Mouse (Mus musculus): ENCODE results near the gene Kcnq1.
A peak's percentile ranks its signal among the peaks of the same experiment; 100 is the strongest.

Kcnq1 gene

GRCm38 (mm10) chr7:143275030-143275429 lies 168.9 kb downstream of the Kcnq1 start:
- Histone ChIP-seq H3K36me3 (ENCODE audit: control insufficient read depth, insufficient read depth, low read length, poor library complexity, severe bottlenecking) (no peaks in the 10 kb centered on the region), H3K27me3 (ENCODE audit: control insufficient read depth, insufficient read depth, low read length, poor library complexity, severe bottlenecking) (no peaks in the 10 kb centered on the region)
- DNase-seq (ENCODE audit: low read depth, low spot score): no peak

- Histone ChIP-seq H3K27me3 (ENCODE audit: control insufficient read depth, insufficient read depth, low read length, poor library complexity, severe bottlenecking) (no peaks in the 10 kb centered on the region), H3K36me3 (ENCODE audit: control insufficient read depth, insufficient read depth, low read length, poor library complexity, severe bottlenecking) (no peaks in the 10 kb centered on the region)
- no peak for DNase-seq (ENCODE audit: low read depth, low spot score)
Measured at GRCm38 (mm10) chr7:143283625-143284024, 177.5 kb downstream of the Kcnq1 start.

- no peak for DNase-seq (ENCODE audit: low read depth, low spot score)
- Histone ChIP-seq H3K36me3 (ENCODE audit: control insufficient read depth, insufficient read depth, low read length, poor library complexity, severe bottlenecking) (no peaks in the 10 kb centered on the region), H3K27me3 (ENCODE audit: control insufficient read depth, insufficient read depth, low read length, poor library complexity, severe bottlenecking) (no peaks in the 10 kb centered on the region)
Measured at GRCm38 (mm10) chr7:143284866-143285265, 178.7 kb downstream of the Kcnq1 start.

- Histone ChIP-seq H3K36me3 (ENCODE audit: control insufficient read depth, insufficient read depth, low read length, poor library complexity, severe bottlenecking) (no peaks in the 10 kb centered on the region), H3K27me3 (ENCODE audit: control insufficient read depth, insufficient read depth, low read length, poor library complexity, severe bottlenecking) (no peaks in the 10 kb centered on the region)
- DNase-seq (ENCODE audit: low read depth, low spot score): peak; percentile 13
Measured at GRCm38 (mm10) chr7:143285440-143285839, 179.3 kb downstream of the Kcnq1 start.

GRCm38 (mm10) chr7:143286532-143287290 lies 180.5 kb downstream of the Kcnq1 start:
- no peaks in the 10 kb centered on the region for H3K36me3 ChIP-seq (ENCODE audit: control insufficient read depth, insufficient read depth, low read length, poor library complexity, severe bottlenecking)
- no peaks in the 10 kb centered on the region for H3K27me3 ChIP-seq (ENCODE audit: control insufficient read depth, insufficient read depth, low read length, poor library complexity, severe bottlenecking)
- DNase-seq (ENCODE audit: low read depth, low spot score): no peak

- Histone ChIP-seq H3K27me3 (ENCODE audit: control insufficient read depth, insufficient read depth, low read length, poor library complexity, severe bottlenecking) (no peaks in the 10 kb centered on the region), H3K36me3 (ENCODE audit: control insufficient read depth, insufficient read depth, low read length, poor library complexity, severe bottlenecking) (0 out of 2 replicates have a peak, but pooled peaks cover 1% of the 10 kb centered on the region)
- DNase-seq (ENCODE audit: low read depth, low spot score): no peak
Measured at GRCm38 (mm10) chr7:143288135-143288534, 182.0 kb downstream of the Kcnq1 start.

- Histone ChIP-seq H3K27me3 (ENCODE audit: control insufficient read depth, insufficient read depth, low read length, poor library complexity, severe bottlenecking) (no peaks in the 10 kb centered on the region), H3K36me3 (ENCODE audit: control insufficient read depth, insufficient read depth, low read length, poor library complexity, severe bottlenecking) (0 out of 2 replicates have a peak, but pooled peaks cover 1% of the 10 kb centered on the region)
- no peak for DNase-seq (ENCODE audit: low read depth, low spot score)
Measured at GRCm38 (mm10) chr7:143289082-143289849, 183.1 kb downstream of the Kcnq1 start.

- DNase-seq (ENCODE audit: low read depth, low spot score): peak; percentile 13
- H3K36me3 ChIP-seq (ENCODE audit: control insufficient read depth, insufficient read depth, low read length, poor library complexity, severe bottlenecking): 0 out of 2 replicates have a peak, but pooled peaks cover 1% of the 10 kb centered on the region
- H3K27me3 ChIP-seq (ENCODE audit: control insufficient read depth, insufficient read depth, low read length, poor library complexity, severe bottlenecking): no peaks in the 10 kb centered on the region
Measured at GRCm38 (mm10) chr7:143294690-143295355, 188.7 kb downstream of the Kcnq1 start.

GRCm38 (mm10) chr7:143295356-143296000 lies 189.3 kb downstream of the Kcnq1 start:
- DNase-seq (ENCODE audit: low read depth, low spot score): peak; percentile 46
- H3K27me3 ChIP-seq (ENCODE audit: control insufficient read depth, insufficient read depth, low read length, poor library complexity, severe bottlenecking): no peaks in the 10 kb centered on the region
- H3K36me3 ChIP-seq (ENCODE audit: control insufficient read depth, insufficient read depth, low read length, poor library complexity, severe bottlenecking): 0 out of 2 replicates have a peak, but pooled peaks cover 1% of the 10 kb centered on the region

- peak; percentile 44 for DNase-seq (ENCODE audit: low read depth, low spot score)
- Histone ChIP-seq H3K27me3 (ENCODE audit: control insufficient read depth, insufficient read depth, low read length, poor library complexity, severe bottlenecking) (no peaks in the 10 kb centered on the region), H3K36me3 (ENCODE audit: control insufficient read depth, insufficient read depth, low read length, poor library complexity, severe bottlenecking) (0 out of 2 replicates have a peak, but pooled peaks cover 1% of the 10 kb centered on the region)
Measured at GRCm38 (mm10) chr7:143296001-143296379, 189.8 kb downstream of the Kcnq1 start.

GRCm38 (mm10) chr7:143296384-143296801 lies 190.2 kb downstream of the Kcnq1 start:
- peak; percentile 96 for DNase-seq (ENCODE audit: low read depth, low spot score)
- Histone ChIP-seq H3K36me3 (ENCODE audit: control insufficient read depth, insufficient read depth, low read length, poor library complexity, severe bottlenecking) (0 out of 2 replicates have a peak, but pooled peaks cover 1% of the 10 kb centered on the region), H3K27me3 (ENCODE audit: control insufficient read depth, insufficient read depth, low read length, poor library complexity, severe bottlenecking) (no peaks in the 10 kb centered on the region)

- no peaks in the 10 kb centered on the region for H3K27me3 ChIP-seq (ENCODE audit: control insufficient read depth, insufficient read depth, low read length, poor library complexity, severe bottlenecking)
- no peak for DNase-seq (ENCODE audit: low read depth, low spot score)
- no peaks in the 10 kb centered on the region for H3K36me3 ChIP-seq (ENCODE audit: control insufficient read depth, insufficient read depth, low read length, poor library complexity, severe bottlenecking)
Measured at GRCm38 (mm10) chr7:143300037-143300436, 193.9 kb downstream of the Kcnq1 start.

- no peaks in the 10 kb centered on the region for H3K27me3 ChIP-seq (ENCODE audit: control insufficient read depth, insufficient read depth, low read length, poor library complexity, severe bottlenecking)
- H3K36me3 ChIP-seq (ENCODE audit: control insufficient read depth, insufficient read depth, low read length, poor library complexity, severe bottlenecking): no peaks in the 10 kb centered on the region
- DNase-seq (ENCODE audit: low read depth, low spot score): no peak
Measured at GRCm38 (mm10) chr7:143300681-143301080, 194.5 kb downstream of the Kcnq1 start.

GRCm38 (mm10) chr7:143302156-143302555 lies 196.0 kb downstream of the Kcnq1 start:
- Histone ChIP-seq H3K27me3 (ENCODE audit: control insufficient read depth, insufficient read depth, low read length, poor library complexity, severe bottlenecking) (no peaks in the 10 kb centered on the region), H3K36me3 (ENCODE audit: control insufficient read depth, insufficient read depth, low read length, poor library complexity, severe bottlenecking) (no peaks in the 10 kb centered on the region)
- DNase-seq (ENCODE audit: low read depth, low spot score): no peak
